Mouse (Mus musculus): ENCODE measurements around the gene Ccdc188. TPM values are rescaled to one million over a fixed set of nuclear protein-coding genes. Genes with fewer than 3 reads are reported as not detected.
A peak's percentile ranks its signal among the peaks of the same experiment; 100 is the strongest.

The Ccdc188 gene
- total and polyA plus RNA-seq, 3 experiments = not detected

DNA sequence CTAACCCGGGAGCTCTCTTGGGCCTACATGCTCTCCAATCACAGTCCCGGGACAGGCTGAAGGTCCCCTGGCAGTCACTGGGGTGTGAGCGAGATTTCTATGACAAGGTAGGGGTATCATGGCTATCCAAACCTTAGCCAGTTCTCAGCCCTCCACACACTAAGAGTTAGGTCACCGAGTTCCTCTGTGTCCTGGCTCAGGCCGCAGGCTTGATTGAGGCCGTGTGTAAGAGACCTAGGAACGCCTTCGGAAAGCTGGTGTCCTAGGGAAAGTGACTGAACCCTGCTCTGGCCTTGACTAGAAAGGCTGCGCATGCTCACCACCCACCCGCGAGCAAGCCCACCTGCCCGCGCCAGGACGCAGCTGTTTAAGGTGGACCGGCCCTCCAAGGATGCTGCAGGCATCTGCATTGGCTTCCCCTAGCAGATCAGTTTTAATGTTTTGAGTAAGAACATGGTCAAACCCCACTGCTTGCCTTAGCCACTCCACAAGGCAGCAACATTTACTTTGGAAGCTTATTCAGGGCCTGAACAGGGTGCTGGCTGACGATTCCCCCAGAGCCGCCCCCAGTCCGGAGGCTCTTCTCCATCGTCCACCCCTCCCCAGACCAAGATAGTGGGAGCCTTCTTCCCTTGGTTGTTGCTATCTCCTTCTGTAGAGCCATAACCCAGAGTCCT lies 17.8 kb downstream of the Ccdc188 start:
- ATAC-seq (ENCODE audit: extremely low read depth, insufficient number of reproducible peaks, low FRiP score, poor library complexity, severe bottlenecking) = no peak
- DNase-seq (ENCODE audit: low spot score) = no peak

GRCm38 (mm10) chr16:18236676-18237501 lies 19.2 kb downstream of the Ccdc188 start:
- H3K36me3 ChIP-seq (replicated peaks) = peaks cover 64% of the 10 kb centered on the region

More for the DNA sequence above, 17.8 kb downstream of the Ccdc188 start:
- H3K36me3 ChIP-seq (replicated peaks) = peaks cover 51% of the 10 kb centered on the region
- no peaks in the 10 kb centered on the region for H3K9me3 ChIP-seq (replicated peaks)
- TF ChIP-seq POLR2AphosphoS5 (IDR thresholded peaks at IDR 0.05; ENCODE audit: insufficient replicate concordance, low read depth, low read length) = no peak
- no peak for TF ChIP-seq GATA1 (IDR thresholded peaks at IDR 0.05; ENCODE audit: borderline replicate concordance, low read length)
- peaks cover 25% of the 10 kb centered on the region for H3K4me1 ChIP-seq (ENCODE audit: insufficient read depth, low read depth, low read length)
- H3K4me3 ChIP-seq (ENCODE audit: low read depth, low read length) = peak overlapping the region; percentile 66; the same call in 1 of the 2 replicates
- peaks cover 45% of the 10 kb centered on the region for H3K27me3 ChIP-seq (ENCODE audit: insufficient read depth, low read length)

DNA sequence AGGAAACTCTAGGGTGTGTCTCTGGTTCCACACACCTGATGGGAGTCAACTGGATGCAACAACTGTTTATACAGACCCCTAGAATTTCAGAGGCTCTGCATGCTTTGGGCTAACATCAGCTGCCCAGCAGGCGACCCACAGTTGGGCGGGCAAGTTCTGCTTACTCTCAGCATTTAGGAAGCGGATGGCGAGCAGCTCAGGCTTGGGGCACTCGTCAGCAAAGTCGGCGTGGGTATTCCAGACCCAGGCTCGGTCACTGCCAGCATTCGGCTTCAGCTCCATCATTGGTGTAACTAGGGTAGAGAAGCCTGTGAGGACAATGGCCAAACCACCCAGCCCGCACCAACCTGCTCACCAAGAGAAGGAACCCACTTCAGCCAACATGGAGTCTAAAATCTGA lies 23.9 kb downstream of the Ccdc188 start:
- peaks cover 98% of the 10 kb centered on the region for H3K36me3 ChIP-seq (replicated peaks)
- no peak overlapping the region for H3K4me3 ChIP-seq (ENCODE audit: low read depth, low read length)
- peaks cover under 1% of the 10 kb centered on the region; the same call in 1 of the 2 replicates for H3K27me3 ChIP-seq (ENCODE audit: insufficient read depth, low read length)
- TF ChIP-seq POLR2AphosphoS5 (IDR thresholded peaks at IDR 0.05; ENCODE audit: insufficient replicate concordance, low read depth, low read length) (no peak), GATA1 (IDR thresholded peaks at IDR 0.05; ENCODE audit: borderline replicate concordance, low read length) (no peak), CTCF (IDR thresholded peaks at IDR 0.05; ENCODE audit: low read depth, low read length) (no peak), GATA2 (IDR thresholded peaks at IDR 0.05; ENCODE audit: borderline replicate concordance, low read depth, low read length) (no peak), TAL1 (conservative IDR thresholded peaks at IDR 0.05; ENCODE audit: low read depth, low read length) (no peak)
- no peaks in the 10 kb centered on the region for H3K9me3 ChIP-seq (replicated peaks)
- ATAC-seq (ENCODE audit: extremely low read depth, insufficient number of reproducible peaks, low FRiP score, poor library complexity, severe bottlenecking) (no peak), DNase-seq (ENCODE audit: low spot score) (no peak)
- H3K4me1 ChIP-seq (ENCODE audit: insufficient read depth, low read depth, low read length) = peaks cover 41% of the 10 kb centered on the region

More at GRCm38 (mm10) chr16:18236676-18237501, 19.2 kb downstream of the Ccdc188 start:
- H3K4me3 ChIP-seq (ENCODE audit: low read depth, low read length) = no peak overlapping the region
- TF ChIP-seq GATA2 (IDR thresholded peaks at IDR 0.05; ENCODE audit: borderline replicate concordance, low read depth, low read length) = no peak
- no peak for TF ChIP-seq GATA1 (IDR thresholded peaks at IDR 0.05; ENCODE audit: borderline replicate concordance, low read length)
- 0 out of 2 replicates have a peak, but pooled peaks have one; percentile 38 for TF ChIP-seq POLR2AphosphoS5 (IDR thresholded peaks at IDR 0.05; ENCODE audit: insufficient replicate concordance, low read depth, low read length)
- TF ChIP-seq CTCF (IDR thresholded peaks at IDR 0.05; ENCODE audit: low read depth, low read length) = no peak
- no peak for TF ChIP-seq TAL1 (conservative IDR thresholded peaks at IDR 0.05; ENCODE audit: low read depth, low read length)
- peaks cover 35% of the 10 kb centered on the region for H3K27me3 ChIP-seq (ENCODE audit: insufficient read depth, low read length)
- ATAC-seq (ENCODE audit: extremely low read depth, insufficient number of reproducible peaks, low FRiP score, poor library complexity, severe bottlenecking) (no peak), DNase-seq (ENCODE audit: low spot score) (no peak)
- no peaks in the 10 kb centered on the region for H3K9me3 ChIP-seq (replicated peaks)
- H3K4me1 ChIP-seq (ENCODE audit: insufficient read depth, low read depth, low read length) = peaks cover 25% of the 10 kb centered on the region

DNA sequence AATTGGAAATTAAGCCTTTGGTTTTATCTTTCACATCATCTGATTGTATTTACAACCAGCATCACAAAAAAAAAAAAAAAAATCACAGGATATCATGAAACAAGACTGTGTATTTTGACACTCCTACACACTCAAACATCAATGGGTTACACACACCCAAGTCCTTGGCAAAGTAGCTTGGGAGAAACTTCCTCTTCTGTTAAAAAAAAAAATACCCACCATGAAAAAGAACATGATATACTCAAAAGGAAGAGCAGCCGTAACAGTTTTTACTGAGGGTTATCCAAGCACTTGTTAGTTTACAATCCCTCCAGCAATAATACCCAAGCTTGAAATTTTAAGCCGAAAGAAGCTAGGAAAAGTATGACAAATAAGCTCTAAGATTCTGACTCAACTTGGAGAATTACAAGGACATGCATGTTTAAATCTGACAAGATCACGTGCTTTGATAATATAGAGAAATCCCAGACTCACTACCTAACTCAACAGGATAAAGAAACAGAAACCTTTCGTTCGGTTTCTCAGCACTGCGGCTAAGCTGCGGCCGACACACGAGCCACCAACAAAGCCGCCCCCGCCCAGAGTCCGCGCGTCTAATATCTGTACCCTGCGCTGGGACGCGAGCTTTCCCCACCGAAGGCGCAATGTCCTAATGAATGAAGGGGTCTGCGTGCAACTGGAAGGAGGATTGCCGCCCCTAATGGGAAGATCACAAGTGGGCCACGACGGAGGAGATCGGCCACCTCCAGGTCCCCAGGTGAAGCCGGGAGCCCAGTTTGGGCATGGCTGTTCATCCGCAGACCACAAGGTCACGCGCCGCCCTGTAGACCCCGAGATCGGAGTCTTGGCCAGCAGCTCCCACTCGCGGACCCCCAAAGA lies 30.1 kb downstream of the Ccdc188 start:
- H3K36me3 ChIP-seq (replicated peaks) = peaks cover 81% of the 10 kb centered on the region
- H3K4me1 ChIP-seq (ENCODE audit: insufficient read depth, low read depth, low read length) = peaks cover 71% of the 10 kb centered on the region
- DNase-seq (ENCODE audit: low spot score) = peak; percentile 46
- TF ChIP-seq TAL1 (conservative IDR thresholded peaks at IDR 0.05; ENCODE audit: low read depth, low read length) (no peak), GATA1 (IDR thresholded peaks at IDR 0.05; ENCODE audit: borderline replicate concordance, low read length) (no peak), GATA2 (IDR thresholded peaks at IDR 0.05; ENCODE audit: borderline replicate concordance, low read depth, low read length) (no peak), CTCF (IDR thresholded peaks at IDR 0.05; ENCODE audit: low read depth, low read length) (no peak), POLR2AphosphoS5 (IDR thresholded peaks at IDR 0.05; ENCODE audit: insufficient replicate concordance, low read depth, low read length) (no peak)
- no peak for ATAC-seq (ENCODE audit: extremely low read depth, insufficient number of reproducible peaks, low FRiP score, poor library complexity, severe bottlenecking)
- peak overlapping the region; percentile 95 for H3K4me3 ChIP-seq (ENCODE audit: low read depth, low read length)
- H3K9me3 ChIP-seq (replicated peaks) = no peaks in the 10 kb centered on the region
- H3K27me3 ChIP-seq (ENCODE audit: insufficient read depth, low read length) = no peaks in the 10 kb centered on the region

DNA sequence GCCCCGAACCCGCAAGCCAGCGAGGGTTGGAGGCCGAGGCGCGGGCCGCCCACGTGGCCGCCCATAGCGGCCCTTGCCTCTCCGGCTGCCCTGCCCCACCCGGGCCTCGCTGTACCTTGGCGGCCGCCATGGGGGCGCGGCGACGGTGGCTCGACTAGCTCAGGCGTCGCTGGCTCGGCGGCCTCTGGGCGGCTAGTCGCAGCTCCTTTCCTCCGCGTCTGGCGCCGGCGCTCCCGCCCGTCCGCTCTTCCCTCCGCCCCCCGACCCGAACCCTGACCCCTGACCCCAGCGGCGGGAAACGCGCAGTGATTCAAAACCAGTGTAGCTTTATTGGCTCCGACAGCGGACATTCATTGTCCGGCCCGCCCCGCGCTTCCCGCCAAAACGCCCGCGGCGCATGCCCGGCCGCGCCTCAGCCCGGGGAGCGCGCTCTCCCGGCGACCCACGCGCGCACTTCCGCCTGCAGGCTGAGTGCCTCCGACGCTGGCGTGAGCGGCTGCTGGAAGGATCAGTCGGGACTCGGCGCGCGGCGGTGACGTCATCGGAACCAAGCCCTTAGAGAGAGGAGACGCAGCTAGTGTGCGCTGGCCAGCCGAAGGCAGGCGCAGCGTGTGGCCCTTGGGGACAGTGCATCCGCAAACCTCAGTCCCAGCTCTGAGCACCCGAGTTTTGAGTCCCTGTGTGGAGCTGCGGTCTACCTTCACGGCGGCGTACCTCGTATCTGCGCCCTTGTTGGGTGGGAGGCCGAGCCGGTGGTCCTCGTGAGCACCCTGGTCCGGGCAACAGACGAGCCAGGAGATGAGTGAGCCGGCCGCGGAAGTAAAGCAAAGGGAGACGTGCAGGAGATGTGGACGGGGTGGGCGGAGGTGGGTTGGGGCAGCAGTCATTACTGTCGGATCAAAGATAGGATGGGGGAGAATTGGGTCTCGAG lies 31.0 kb downstream of the Ccdc188 start, which contains the start of the genes Trmt2a and Ranbp1:
Gene Trmt2a, plus strand, starts transcription at position 247 of the 931 bp plus-strand sequence.
Gene Ranbp1, minus strand, starts transcription at position 300 of the 931 bp plus-strand sequence.
- Histone ChIP-seq H3K36me3 (replicated peaks) (peaks cover 81% of the 10 kb centered on the region), H3K9me3 (replicated peaks) (no peaks in the 10 kb centered on the region), H3K27me3 (ENCODE audit: insufficient read depth, low read length) (no peaks in the 10 kb centered on the region), H3K4me3 (ENCODE audit: low read depth, low read length) (peak within 1 kb of the TSS; percentile 95), H3K4me1 (ENCODE audit: insufficient read depth, low read depth, low read length) (peaks cover 70% of the 10 kb centered on the region)
- DNase-seq (ENCODE audit: low spot score) (peak; percentile 93), ATAC-seq (ENCODE audit: extremely low read depth, insufficient number of reproducible peaks, low FRiP score, poor library complexity, severe bottlenecking) (peak; percentile 78)
- TF ChIP-seq GATA1 (IDR thresholded peaks at IDR 0.05; ENCODE audit: borderline replicate concordance, low read length) = no peak
- TF ChIP-seq GATA2 (IDR thresholded peaks at IDR 0.05; ENCODE audit: borderline replicate concordance, low read depth, low read length) = no peak
- no peak for TF ChIP-seq CTCF (IDR thresholded peaks at IDR 0.05; ENCODE audit: low read depth, low read length)
- no peak for TF ChIP-seq TAL1 (conservative IDR thresholded peaks at IDR 0.05; ENCODE audit: low read depth, low read length)
- TF ChIP-seq POLR2AphosphoS5 (IDR thresholded peaks at IDR 0.05; ENCODE audit: insufficient replicate concordance, low read depth, low read length) = no peak
